21 mouse cellular contexts compared by ENCODE assay signal in genomic region chr2:102763176-102763575, GRCm38 (mm10).
"Had no signal": no experiment of that assay in that cellular context is flagged by ENCODE, and none has a peak within 500 bp of the region (broad histone marks: within the 10 kb centered on the region; RNA-seq: fewer than 3 reads in every experiment).

No protein-coding gene starts in this region.

- DNase-seq: kidney, adult 2 months; kidney, postnatal 25 days; left cerebral cortex, postnatal 4 days; liver, embryonic 13.5 days; lung, adult 2 months; lung, postnatal 14 days; right cerebral cortex, adult 18-20 months; right cerebral cortex, postnatal 14 days; right cerebral cortex, postnatal 4 days; thymus, adult 2 months; thymus, postnatal 14 days; thymus, postnatal 4 days had no signal

- H3K27ac ChIP-seq: kidney, postnatal 0 days; limb, embryonic 12.5 days; limb, embryonic 15.5 days; liver, embryonic 13.5 days; midbrain, embryonic 10.5 days; midbrain, embryonic 13.5 days; stomach, postnatal 0 days had no signal

- H3K4me3 ChIP-seq: limb, embryonic 12.5 days; limb, embryonic 15.5 days; liver, embryonic 13.5 days; megakaryocyte, embryonic 14.5 days; midbrain, embryonic 10.5 days; midbrain, embryonic 13.5 days; myocyte had no signal

- ATAC-seq: midbrain, embryonic 13.5 days; midbrain, embryonic 16.5 days had no signal
